Mouse (Mus musculus) embryonic facial prominence, embryonic 14.5 days (tissue): ENCODE measurements around the gene Atpaf2. TPM values are rescaled to one million over a fixed set of nuclear protein-coding genes. Genes with fewer than 3 reads are reported as not detected.

ENCODE experiments used
- ATAC-seq: fragments of 200-750 bp; cut with Nextera tagmentation; 2 replicates; pipeline ENCODE4 v1.8.0; 2017; ENCODE audit warnings: low read depth, moderate number of reproducible peaks, moderate TSS enrichment
- DNase-seq: peaks from one replicate; pipeline ENCODE4 v3.0.0-alpha.2; 2015; ENCODE audit warnings: low spot score
- H3K27ac ChIP-seq: fragments of 300-500 bp; sonication (generic); replicated peaks from 2 replicates; pipeline ENCODE4 v1.5.1; 2014; ENCODE audit warnings: low read depth, mild to moderate bottlenecking, low read length, moderate library complexity
- H3K27me3 ChIP-seq: fragments of 300-500 bp; sonication (generic); replicated peaks from 2 replicates; pipeline ENCODE4 v1.6.1; 2014; ENCODE audit warnings: low read length; ENCODE audit not compliant: control insufficient read depth, insufficient read depth
- H3K36me3 ChIP-seq: fragments of 300-500 bp; sonication (generic); 2 replicates; pipeline ENCODE4 v1.6.1; 2014; ENCODE audit warnings: low read length, mixed read lengths; ENCODE audit not compliant: control insufficient read depth, insufficient read depth
- H3K4me1 ChIP-seq: fragments of 300-500 bp; sonication (generic); 2 replicates; pipeline ENCODE4 v1.6.1; 2014; ENCODE audit warnings: antibody characterized with exemption, low read length; ENCODE audit not compliant: control insufficient read depth, insufficient read depth
- H3K4me2 ChIP-seq: fragments of 300-500 bp; sonication (generic); 2 replicates; pipeline ENCODE4 v1.6.1; 2014; ENCODE audit warnings: low read depth, mild to moderate bottlenecking, low read length, moderate library complexity, mixed read lengths
- H3K4me3 ChIP-seq: fragments of 300-500 bp; sonication (generic); 2 replicates; pipeline ENCODE4 v1.5.1; 2014; ENCODE audit warnings: low read depth, mild to moderate bottlenecking, low read length
- H3K9ac ChIP-seq: fragments of 300-500 bp; sonication (generic); 2 replicates; pipeline ENCODE4 v1.6.1; 2014; ENCODE audit warnings: low read depth, mild to moderate bottlenecking, low read length, moderate library complexity, mixed read lengths
- H3K9me3 ChIP-seq: fragments of 300-500 bp; sonication (generic); 2 replicates; pipeline ENCODE4 v1.6.1; 2016; ENCODE audit warnings: low read length; ENCODE audit not compliant: control insufficient read depth
- WGBS: fragments of 180-500 bp; shearing (Covaris S2); extraction: QIAGEN DNeasy Blood & Tissue Kit; methylation state at CpG from one replicate; pipeline ENCODE4 v1.1.7; 2014; 5-methylcytosine and 5-hydroxymethylcytosine counted together
- polyA plus RNA-seq: library from polyadenylated mRNA; unstranded; fragments of >200 nt; fragmentation: Nextera tagmentation; extraction: Ambion mirVana; gene quantifications from 2 replicates; pipeline ENCODE4 v1.2.1, GENCODE M21; 2014

Gene Atpaf2
- polyA plus RNA-seq, 1 experiment from 2014 or later: 42.9 TPM

- no peak for DNase-seq
- Histone ChIP-seq H3K9me3 (no peaks in the 10 kb centered on the region), H3K4me1 (peaks cover 11% of the 10 kb centered on the region; the same call in 1 of the 2 replicates), H3K9ac (no peak overlapping the region), H3K27me3 (no peaks in the 10 kb centered on the region), H3K27ac (no peak overlapping the region), H3K4me3 (no peak overlapping the region), H3K36me3 (no peaks in the 10 kb centered on the region), H3K4me2 (no peak overlapping the region)
- no peak for ATAC-seq
- 82% methylated on average over 5 of the region's 5 CpGs for WGBS
Observed at GRCm38 (mm10) chr11:60385946-60386345, 32.3 kb downstream of the Atpaf2 start.

- DNase-seq (peak; percentile 29), ATAC-seq (peak; percentile 60)
- Histone ChIP-seq H3K27ac (no peak overlapping the region), H3K9ac (peak overlapping the region; percentile 53), H3K36me3 (no peaks in the 10 kb centered on the region), H3K9me3 (no peaks in the 10 kb centered on the region), H3K27me3 (no peaks in the 10 kb centered on the region), H3K4me3 (no peak overlapping the region), H3K4me1 (peaks cover 11% of the 10 kb centered on the region; the same call in 1 of the 2 replicates), H3K4me2 (peak overlapping the region; percentile 40)
- WGBS: 7% methylated on average over 14 of the region's 16 CpGs
Observed at GRCm38 (mm10) chr11:60384762-60385421, 33.4 kb downstream of the Atpaf2 start.

GRCm38 (mm10) chr11:60383518-60383917 is 34.7 kb downstream of the Atpaf2 start:
- 91% methylated on average over 6 of the region's 6 CpGs for WGBS
- H3K4me1 ChIP-seq: peaks cover 11% of the 10 kb centered on the region; the same call in 1 of the 2 replicates
- no peak overlapping the region for H3K4me3 ChIP-seq
- no peak for DNase-seq
- ATAC-seq: no peak
- H3K27ac ChIP-seq: no peak overlapping the region
- H3K9ac ChIP-seq: no peak overlapping the region
- no peak overlapping the region for H3K4me2 ChIP-seq
- H3K36me3 ChIP-seq: no peaks in the 10 kb centered on the region
- no peaks in the 10 kb centered on the region for H3K27me3 ChIP-seq
- H3K9me3 ChIP-seq: no peaks in the 10 kb centered on the region

- H3K9me3 ChIP-seq: no peaks in the 10 kb centered on the region
- no peak for ATAC-seq
- no peaks in the 10 kb centered on the region for H3K27me3 ChIP-seq
- no peak overlapping the region for H3K27ac ChIP-seq
- H3K4me1 ChIP-seq: no peaks in the 10 kb centered on the region
- no peak overlapping the region for H3K9ac ChIP-seq
- H3K4me2 ChIP-seq: no peak overlapping the region
- WGBS: 68% methylated on average over 6 of the region's 6 CpGs
- H3K36me3 ChIP-seq: no peaks in the 10 kb centered on the region
- DNase-seq: no peak
- no peak overlapping the region for H3K4me3 ChIP-seq
Observed at GRCm38 (mm10) chr11:60374481-60374880, 43.8 kb downstream of the Atpaf2 start.

DNA sequence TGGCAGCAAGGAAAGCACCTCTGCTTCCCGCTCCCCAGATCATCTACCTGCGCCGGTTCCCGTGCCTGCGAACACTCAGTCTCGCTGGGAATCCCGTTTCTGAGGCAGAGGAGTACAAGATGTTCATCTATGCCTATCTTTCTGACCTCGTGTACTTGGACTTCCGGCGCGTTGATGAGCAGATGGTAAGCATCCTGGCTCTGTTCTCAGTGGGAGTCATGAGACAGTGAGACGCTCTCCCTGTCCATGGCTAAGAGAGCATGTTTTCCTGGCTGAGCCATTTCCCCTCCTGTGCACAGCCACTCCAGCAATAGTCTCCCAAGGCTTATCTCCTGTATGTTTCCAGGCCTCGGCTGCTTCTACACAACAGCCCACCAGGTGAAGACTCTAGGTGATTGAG is 47.8 kb downstream of the Atpaf2 start:
- WGBS: 82% methylated on average over 13 of the region's 13 CpGs
- Histone ChIP-seq H3K9me3 (no peaks in the 10 kb centered on the region), H3K9ac (no peak overlapping the region), H3K4me1 (peaks cover 14% of the 10 kb centered on the region), H3K27me3 (no peaks in the 10 kb centered on the region), H3K4me3 (no peak overlapping the region), H3K4me2 (no peak overlapping the region), H3K27ac (no peak overlapping the region), H3K36me3 (no peaks in the 10 kb centered on the region)
- ATAC-seq: no peak
- no peak for DNase-seq

DNA sequence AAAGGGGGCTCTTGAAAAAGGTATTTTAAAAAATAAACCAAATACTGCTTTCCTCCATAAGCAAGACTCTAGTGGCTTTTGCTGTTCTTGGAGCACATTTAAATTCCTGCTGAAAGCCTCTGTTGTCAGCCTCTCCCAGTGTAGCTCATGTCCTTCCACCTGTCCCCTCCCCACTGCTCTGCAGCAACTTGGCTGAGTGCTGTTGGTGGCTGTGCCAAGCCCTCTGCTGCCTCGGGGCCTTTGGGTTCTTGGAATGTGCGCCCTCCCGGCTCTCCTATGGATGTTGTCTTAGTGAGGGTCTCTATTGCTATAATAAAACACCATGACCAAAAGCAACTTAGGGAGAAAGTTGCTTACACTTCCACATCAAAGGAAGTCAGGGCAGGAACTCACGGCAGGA is 48.8 kb downstream of the Atpaf2 start:
- Histone ChIP-seq H3K9me3 (no peaks in the 10 kb centered on the region), H3K27me3 (no peaks in the 10 kb centered on the region), H3K9ac (no peak overlapping the region), H3K4me1 (peaks cover 14% of the 10 kb centered on the region), H3K27ac (no peak overlapping the region), H3K4me3 (no peak overlapping the region), H3K36me3 (no peaks in the 10 kb centered on the region), H3K4me2 (no peak overlapping the region)
- 48% methylated on average over 4 of the region's 4 CpGs for WGBS
- DNase-seq (no peak), ATAC-seq (no peak)

- WGBS: 50% methylated on average over 4 of the region's 4 CpGs
Observed at GRCm38 (mm10) chr11:60368909-60369308, 49.3 kb downstream of the Atpaf2 start.

GRCm38 (mm10) chr11:60367256-60367655 is 51.0 kb downstream of the Atpaf2 start:
- no peak for DNase-seq
- no peaks in the 10 kb centered on the region for H3K27me3 ChIP-seq
- no peak overlapping the region for H3K9ac ChIP-seq
- no peak overlapping the region for H3K4me2 ChIP-seq
- no peak for ATAC-seq
- no peaks in the 10 kb centered on the region for H3K9me3 ChIP-seq
- no peak overlapping the region; the same call in 1 of the 2 replicates for H3K27ac ChIP-seq
- WGBS: 82% methylated on average over 3 of the region's 3 CpGs
- H3K4me3 ChIP-seq: no peak overlapping the region
- no peaks in the 10 kb centered on the region for H3K36me3 ChIP-seq
- peaks cover 14% of the 10 kb centered on the region for H3K4me1 ChIP-seq

More at GRCm38 (mm10) chr11:60368909-60369308, 49.3 kb downstream of the Atpaf2 start:
- H3K9ac ChIP-seq: no peak overlapping the region
- no peaks in the 10 kb centered on the region for H3K9me3 ChIP-seq
- peaks cover 14% of the 10 kb centered on the region for H3K4me1 ChIP-seq
- DNase-seq: no peak
- no peak for ATAC-seq
- no peaks in the 10 kb centered on the region for H3K27me3 ChIP-seq
- H3K27ac ChIP-seq: no peak overlapping the region
- H3K4me2 ChIP-seq: no peak overlapping the region
- H3K36me3 ChIP-seq: no peaks in the 10 kb centered on the region
- no peak overlapping the region for H3K4me3 ChIP-seq
